Mouse (Mus musculus): ENCODE results near the gene Slc4a1. TPM values are rescaled to one million over a fixed set of nuclear protein-coding genes. Genes with fewer than 3 reads are reported as not detected.

Slc4a1 gene
- polyA plus RNA-seq, 1 experiment from 2014 or later = 1,144 TPM

DNA sequence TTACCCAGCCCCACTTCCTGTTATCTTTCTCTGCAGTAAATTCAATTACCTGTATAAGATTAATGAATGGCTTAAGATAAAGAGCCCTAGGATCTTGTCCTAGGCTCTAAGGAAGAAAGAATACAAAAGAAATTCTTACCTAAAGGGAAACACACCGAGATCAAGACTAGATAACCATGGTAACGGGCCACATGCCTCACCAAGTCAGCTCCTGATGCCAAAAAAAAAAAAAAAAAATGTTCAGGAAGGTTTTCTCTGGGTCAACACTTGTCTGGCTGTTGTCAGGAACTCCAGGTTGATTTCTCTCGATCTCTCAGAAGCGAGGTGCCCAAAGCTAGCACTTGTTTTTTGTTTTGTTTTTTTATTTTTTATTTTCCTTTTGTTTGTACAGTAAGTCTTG, 32.0 kb downstream of the Slc4a1 start:
- ATAC-seq (ENCODE audit: low read depth) = no peak
- Histone ChIP-seq H3K4me1 (ENCODE audit: control insufficient read depth, low read depth, low read length) (no peaks in the 10 kb centered on the region), H3K4me2 (ENCODE audit: low read depth, low read length) (no peak overlapping the region), H3K27me3 (ENCODE audit: control insufficient read depth, insufficient read depth, low read depth, low read length) (peaks cover 2% of the 10 kb centered on the region; the same call in 1 of the 2 replicates), H3K36me3 (ENCODE audit: control insufficient read depth, insufficient read depth) (no peaks in the 10 kb centered on the region), H3K4me3 (ENCODE audit: low read depth, low read length) (no peak overlapping the region), H3K9me3 (replicated peaks; ENCODE audit: control insufficient read depth, low read length) (no peaks in the 10 kb centered on the region), H3K27ac (ENCODE audit: low read length) (no peak overlapping the region), H3K9ac (ENCODE audit: low read depth, low read length) (no peak overlapping the region)
- WGBS (ENCODE audit: insufficient replicate concordance) = 56% methylated on average over 4 of the region's 4 CpGs

DNA sequence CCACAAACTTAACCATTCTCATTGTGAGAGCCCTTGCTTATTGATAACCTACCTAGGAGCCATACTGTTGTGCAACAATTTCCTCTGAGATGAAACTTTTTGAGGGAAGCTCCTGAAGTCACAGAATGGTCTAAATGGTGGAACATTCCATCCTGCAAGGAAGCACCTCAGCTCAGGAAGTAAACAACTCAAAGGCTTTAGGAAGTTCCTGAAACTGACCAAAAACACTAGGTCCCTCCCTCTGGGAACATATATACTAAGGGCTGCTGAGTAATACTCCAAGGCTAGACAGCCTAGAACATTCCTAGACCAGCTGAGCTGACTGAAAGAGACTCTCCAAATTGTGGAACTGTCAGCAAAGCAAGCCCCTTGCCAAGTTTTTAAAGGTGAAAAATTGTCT, 32.9 kb downstream of the Slc4a1 start:
- H3K4me3 ChIP-seq (ENCODE audit: low read depth, low read length) = no peak overlapping the region
- no peak overlapping the region for H3K4me2 ChIP-seq (ENCODE audit: low read depth, low read length)
- H3K27ac ChIP-seq (ENCODE audit: low read length) = no peak overlapping the region
- H3K27me3 ChIP-seq (ENCODE audit: control insufficient read depth, insufficient read depth, low read depth, low read length) = peaks cover 2% of the 10 kb centered on the region; the same call in 1 of the 2 replicates
- H3K9me3 ChIP-seq (replicated peaks; ENCODE audit: control insufficient read depth, low read length) = no peaks in the 10 kb centered on the region
- no peak overlapping the region for H3K9ac ChIP-seq (ENCODE audit: low read depth, low read length)
- ATAC-seq (ENCODE audit: low read depth) = no peak
- no peaks in the 10 kb centered on the region for H3K36me3 ChIP-seq (ENCODE audit: control insufficient read depth, insufficient read depth)
- H3K4me1 ChIP-seq (ENCODE audit: control insufficient read depth, low read depth, low read length) = no peaks in the 10 kb centered on the region

DNA sequence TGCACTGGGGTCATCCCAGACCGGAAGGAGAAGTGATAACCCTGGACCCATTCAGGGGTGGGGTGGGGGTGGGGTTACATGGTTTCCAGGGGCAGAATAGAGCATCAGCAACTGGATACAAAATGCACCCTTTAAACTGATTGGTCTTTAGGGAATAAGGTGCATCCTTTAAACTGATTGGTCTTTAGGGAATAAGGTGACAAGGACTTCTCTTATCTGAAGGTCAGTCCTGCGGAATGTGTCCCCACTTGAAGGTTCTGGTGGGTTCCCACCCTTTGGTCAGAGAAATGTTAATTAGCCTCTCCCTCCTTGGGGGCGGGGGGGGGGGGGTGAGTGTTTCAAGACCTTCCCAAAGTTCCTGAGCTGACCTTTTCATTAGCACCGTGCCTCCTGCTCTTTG, 34.2 kb downstream of the Slc4a1 start:
- no peak for ATAC-seq (ENCODE audit: low read depth)
- peaks cover 2% of the 10 kb centered on the region; the same call in 1 of the 2 replicates for H3K27me3 ChIP-seq (ENCODE audit: control insufficient read depth, insufficient read depth, low read depth, low read length)

DNA sequence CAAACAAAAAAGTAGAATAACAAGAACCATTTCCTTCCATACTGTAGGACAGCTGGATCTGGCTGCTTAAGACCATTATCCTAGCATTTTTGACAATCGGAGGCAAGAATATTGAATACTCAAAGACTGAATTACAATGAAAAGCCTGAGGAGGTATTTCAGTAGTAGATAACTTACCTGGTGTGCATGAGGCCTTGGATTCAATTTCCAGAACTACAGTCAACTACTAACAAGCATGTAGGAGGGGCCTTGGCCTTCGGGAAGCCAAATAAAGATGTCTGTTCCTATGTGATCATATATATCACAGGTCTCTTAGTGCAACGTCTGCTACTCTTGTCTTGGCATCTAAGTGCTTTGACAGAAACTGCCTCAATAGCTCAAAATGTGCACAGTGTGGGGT, 36.0 kb downstream of the Slc4a1 start:
- peaks cover 2% of the 10 kb centered on the region; the same call in 1 of the 2 replicates for H3K27me3 ChIP-seq (ENCODE audit: control insufficient read depth, insufficient read depth, low read depth, low read length)
- ATAC-seq (ENCODE audit: low read depth) = no peak
- H3K36me3 ChIP-seq (ENCODE audit: control insufficient read depth, insufficient read depth) = no peaks in the 10 kb centered on the region
- 59% methylated on average over 3 of the region's 3 CpGs for WGBS (ENCODE audit: insufficient replicate concordance)
- H3K4me3 ChIP-seq (ENCODE audit: low read depth, low read length) = no peak overlapping the region
- no peak overlapping the region for H3K4me2 ChIP-seq (ENCODE audit: low read depth, low read length)
- H3K9ac ChIP-seq (ENCODE audit: low read depth, low read length) = no peak overlapping the region
- no peak overlapping the region for H3K27ac ChIP-seq (ENCODE audit: low read length)
- no peaks in the 10 kb centered on the region for H3K4me1 ChIP-seq (ENCODE audit: control insufficient read depth, low read depth, low read length)
- H3K9me3 ChIP-seq (replicated peaks; ENCODE audit: control insufficient read depth, low read length) = no peaks in the 10 kb centered on the region

More for the DNA sequence above, 34.2 kb downstream of the Slc4a1 start:
- no peak overlapping the region for H3K4me3 ChIP-seq (ENCODE audit: low read depth, low read length)
- 50% methylated on average over 4 of the region's 4 CpGs for WGBS (ENCODE audit: insufficient replicate concordance)
- no peak overlapping the region for H3K4me2 ChIP-seq (ENCODE audit: low read depth, low read length)
- H3K27ac ChIP-seq (ENCODE audit: low read length) = no peak overlapping the region
- no peak overlapping the region for H3K9ac ChIP-seq (ENCODE audit: low read depth, low read length)
- no peaks in the 10 kb centered on the region for H3K4me1 ChIP-seq (ENCODE audit: control insufficient read depth, low read depth, low read length)
- no peaks in the 10 kb centered on the region for H3K9me3 ChIP-seq (replicated peaks; ENCODE audit: control insufficient read depth, low read length)
- H3K36me3 ChIP-seq (ENCODE audit: control insufficient read depth, insufficient read depth) = no peaks in the 10 kb centered on the region

DNA sequence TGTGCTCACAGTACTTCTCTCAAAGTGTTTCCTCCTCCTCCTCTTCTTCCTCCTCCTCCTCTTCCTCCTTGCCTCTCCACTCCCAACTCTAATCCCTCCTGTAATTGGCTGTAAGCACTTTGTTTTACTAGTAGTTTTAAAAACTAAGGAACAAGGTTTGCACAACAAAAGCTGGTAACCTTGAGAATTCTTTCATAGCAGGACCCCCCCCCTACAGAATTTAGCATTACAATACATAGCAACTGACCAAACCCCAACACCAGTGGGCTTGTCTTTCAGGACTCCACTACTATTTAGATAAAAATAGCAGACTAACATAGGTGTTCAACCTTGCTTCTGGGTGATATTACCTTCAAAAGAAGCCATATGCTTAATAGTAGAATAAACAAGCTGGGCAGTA, 36.5 kb downstream of the Slc4a1 start:
- Histone ChIP-seq H3K27ac (ENCODE audit: low read length) (no peak overlapping the region), H3K36me3 (ENCODE audit: control insufficient read depth, insufficient read depth) (no peaks in the 10 kb centered on the region), H3K4me1 (ENCODE audit: control insufficient read depth, low read depth, low read length) (no peaks in the 10 kb centered on the region), H3K9me3 (replicated peaks; ENCODE audit: control insufficient read depth, low read length) (no peaks in the 10 kb centered on the region), H3K9ac (ENCODE audit: low read depth, low read length) (no peak overlapping the region), H3K4me3 (ENCODE audit: low read depth, low read length) (no peak overlapping the region), H3K4me2 (ENCODE audit: low read depth, low read length) (no peak overlapping the region), H3K27me3 (ENCODE audit: control insufficient read depth, insufficient read depth, low read depth, low read length) (peaks cover 2% of the 10 kb centered on the region)
- ATAC-seq (ENCODE audit: low read depth) = no peak

DNA sequence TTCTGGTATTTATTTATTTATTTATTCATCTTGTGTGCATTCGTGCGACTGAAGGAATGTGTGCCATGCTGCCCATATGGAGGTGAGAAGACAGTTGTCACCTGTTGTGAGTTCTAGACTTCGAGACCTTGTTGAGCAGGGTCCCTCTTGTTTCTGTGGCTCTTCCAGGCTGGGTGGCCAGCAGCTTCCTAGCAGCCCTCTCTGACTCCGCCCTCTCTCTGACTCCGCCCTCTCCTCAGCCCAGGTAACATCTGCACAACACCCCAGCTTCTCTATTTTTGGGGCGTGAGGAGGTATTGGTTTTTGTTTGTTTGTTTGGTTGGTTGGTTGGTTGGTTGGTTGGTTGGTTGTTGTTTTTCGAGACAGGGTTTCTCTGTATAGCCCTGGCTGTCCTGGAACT, 38.2 kb downstream of the Slc4a1 start:
- peaks cover 10% of the 10 kb centered on the region for H3K27me3 ChIP-seq (ENCODE audit: control insufficient read depth, insufficient read depth, low read depth, low read length)
- H3K9me3 ChIP-seq (replicated peaks; ENCODE audit: control insufficient read depth, low read length) = no peaks in the 10 kb centered on the region
- no peak overlapping the region for H3K4me3 ChIP-seq (ENCODE audit: low read depth, low read length)
- no peaks in the 10 kb centered on the region for H3K36me3 ChIP-seq (ENCODE audit: control insufficient read depth, insufficient read depth)
- no peaks in the 10 kb centered on the region for H3K4me1 ChIP-seq (ENCODE audit: control insufficient read depth, low read depth, low read length)
- 63% methylated on average over 7 of the region's 7 CpGs for WGBS (ENCODE audit: insufficient replicate concordance)
- no peak overlapping the region for H3K9ac ChIP-seq (ENCODE audit: low read depth, low read length)
- H3K4me2 ChIP-seq (ENCODE audit: low read depth, low read length) = no peak overlapping the region
- no peak for ATAC-seq (ENCODE audit: low read depth)
- no peak overlapping the region for H3K27ac ChIP-seq (ENCODE audit: low read length)

DNA sequence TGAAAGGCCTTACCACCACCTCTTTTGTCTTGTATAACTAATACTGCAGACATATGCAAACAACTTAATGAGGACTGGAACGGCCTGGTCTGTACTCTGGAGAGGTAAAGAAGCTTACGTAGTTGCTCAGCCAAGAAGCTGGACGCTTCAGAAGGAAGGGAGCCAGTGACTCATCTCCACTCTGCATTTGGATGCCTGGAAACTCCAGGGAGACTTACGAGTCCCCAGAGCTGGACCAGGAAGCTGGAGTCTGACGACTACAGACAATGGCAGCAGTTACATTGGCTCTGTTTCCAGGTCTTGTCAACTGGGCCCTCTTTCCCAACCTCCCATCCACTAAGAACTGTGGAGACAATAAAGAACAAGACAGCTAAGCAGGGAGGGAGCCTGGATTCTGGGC, 38.8 kb downstream of the Slc4a1 start:
- Histone ChIP-seq H3K36me3 (ENCODE audit: control insufficient read depth, insufficient read depth) (no peaks in the 10 kb centered on the region), H3K9ac (ENCODE audit: low read depth, low read length) (no peak overlapping the region), H3K27ac (ENCODE audit: low read length) (no peak overlapping the region), H3K4me3 (ENCODE audit: low read depth, low read length) (no peak overlapping the region), H3K4me2 (ENCODE audit: low read depth, low read length) (no peak overlapping the region), H3K9me3 (replicated peaks; ENCODE audit: control insufficient read depth, low read length) (no peaks in the 10 kb centered on the region), H3K4me1 (ENCODE audit: control insufficient read depth, low read depth, low read length) (no peaks in the 10 kb centered on the region), H3K27me3 (ENCODE audit: control insufficient read depth, insufficient read depth, low read depth, low read length) (peaks cover 11% of the 10 kb centered on the region)
- 54% methylated on average over 5 of the region's 5 CpGs for WGBS (ENCODE audit: insufficient replicate concordance)
- ATAC-seq (ENCODE audit: low read depth) = no peak

DNA sequence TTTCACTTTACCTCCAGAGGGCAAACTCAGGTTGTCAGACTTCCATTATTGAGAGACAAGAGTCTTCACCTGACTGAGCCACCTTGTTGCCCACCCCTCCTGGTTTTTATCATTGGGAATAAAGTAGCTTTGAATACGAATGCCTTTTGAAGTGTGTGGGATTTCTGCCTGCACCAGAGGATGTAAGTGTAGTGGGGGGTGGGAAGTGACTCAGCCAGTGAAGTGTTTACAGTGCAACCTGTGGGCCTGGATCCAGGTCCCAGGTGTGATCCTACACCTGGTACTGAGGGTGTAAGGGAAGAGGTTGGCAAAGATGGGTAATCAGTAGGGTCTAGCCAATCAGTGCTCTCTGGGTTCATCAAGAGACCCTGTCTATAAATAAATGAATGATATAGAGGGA, 42.5 kb downstream of the Slc4a1 start:
- WGBS (ENCODE audit: insufficient replicate concordance) = 59% methylated on average over 1 of the region's 1 CpGs

DNA sequence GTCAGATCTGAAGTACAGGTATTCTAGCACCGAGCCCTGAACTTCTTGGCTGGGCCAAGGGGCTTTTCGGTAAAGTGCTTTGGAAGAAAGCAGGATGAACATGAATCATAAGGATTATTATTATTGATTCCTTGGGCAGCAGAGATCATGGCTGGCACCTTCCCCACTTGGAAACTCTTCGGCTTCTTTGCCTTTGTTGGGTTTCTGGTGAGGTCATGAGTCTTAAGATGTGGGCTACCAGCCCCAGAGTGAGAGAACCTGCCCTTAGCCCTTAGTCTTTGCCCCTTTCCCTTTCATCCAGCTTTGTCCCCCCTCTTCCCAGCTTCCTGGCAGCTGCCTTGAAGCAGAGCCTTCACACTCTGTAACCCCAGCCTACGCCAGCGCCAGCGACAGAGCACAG, 44.1 kb downstream of the Slc4a1 start:
- Histone ChIP-seq H3K4me2 (ENCODE audit: low read depth, low read length) (no peak overlapping the region), H3K4me1 (ENCODE audit: control insufficient read depth, low read depth, low read length) (peaks cover 13% of the 10 kb centered on the region), H3K27me3 (ENCODE audit: control insufficient read depth, insufficient read depth, low read depth, low read length) (peaks cover 15% of the 10 kb centered on the region), H3K27ac (ENCODE audit: low read length) (no peak overlapping the region), H3K36me3 (ENCODE audit: control insufficient read depth, insufficient read depth) (no peaks in the 10 kb centered on the region), H3K9me3 (replicated peaks; ENCODE audit: control insufficient read depth, low read length) (no peaks in the 10 kb centered on the region), H3K9ac (ENCODE audit: low read depth, low read length) (no peak overlapping the region), H3K4me3 (ENCODE audit: low read depth, low read length) (no peak overlapping the region)
- 79% methylated on average over 6 of the region's 6 CpGs for WGBS (ENCODE audit: insufficient replicate concordance)
- no peak for ATAC-seq (ENCODE audit: low read depth)

More for the DNA sequence above, 42.5 kb downstream of the Slc4a1 start:
- peaks cover 13% of the 10 kb centered on the region for H3K4me1 ChIP-seq (ENCODE audit: control insufficient read depth, low read depth, low read length)
- H3K27ac ChIP-seq (ENCODE audit: low read length) = no peak overlapping the region
- H3K9ac ChIP-seq (ENCODE audit: low read depth, low read length) = no peak overlapping the region
- no peak for ATAC-seq (ENCODE audit: low read depth)
- H3K4me2 ChIP-seq (ENCODE audit: low read depth, low read length) = no peak overlapping the region
- peaks cover 15% of the 10 kb centered on the region for H3K27me3 ChIP-seq (ENCODE audit: control insufficient read depth, insufficient read depth, low read depth, low read length)
- no peak overlapping the region for H3K4me3 ChIP-seq (ENCODE audit: low read depth, low read length)
- H3K36me3 ChIP-seq (ENCODE audit: control insufficient read depth, insufficient read depth) = no peaks in the 10 kb centered on the region
- no peaks in the 10 kb centered on the region for H3K9me3 ChIP-seq (replicated peaks; ENCODE audit: control insufficient read depth, low read length)

DNA sequence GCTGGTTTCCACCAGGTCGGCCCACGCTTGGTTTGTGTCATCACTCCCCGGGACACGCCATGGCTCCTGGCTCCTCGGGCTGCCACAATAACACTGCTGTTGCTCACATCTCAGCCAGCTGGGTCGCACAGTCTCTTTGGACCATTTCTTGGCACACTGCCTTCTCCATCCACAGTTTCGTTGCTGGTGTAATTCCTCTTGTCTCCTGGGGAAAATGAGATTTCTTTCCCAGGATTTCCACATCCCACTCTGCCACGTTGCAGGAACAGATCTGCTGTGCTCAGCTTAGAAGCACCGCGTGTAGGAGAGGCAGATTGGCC, 45.4 kb downstream of the Slc4a1 start:
- Histone ChIP-seq H3K4me1 (ENCODE audit: control insufficient read depth, low read depth, low read length) (peaks cover 21% of the 10 kb centered on the region), H3K27ac (ENCODE audit: low read length) (peak overlapping the region; percentile 98), H3K4me2 (ENCODE audit: low read depth, low read length) (peak overlapping the region; percentile 100), H3K36me3 (ENCODE audit: control insufficient read depth, insufficient read depth) (no peaks in the 10 kb centered on the region; the same call in 1 of the 2 replicates), H3K9ac (ENCODE audit: low read depth, low read length) (peak overlapping the region; percentile 100), H3K9me3 (replicated peaks; ENCODE audit: control insufficient read depth, low read length) (no peaks in the 10 kb centered on the region), H3K4me3 (ENCODE audit: low read depth, low read length) (peak overlapping the region; percentile 99), H3K27me3 (ENCODE audit: control insufficient read depth, insufficient read depth, low read depth, low read length) (peaks cover 15% of the 10 kb centered on the region)
- WGBS (ENCODE audit: insufficient replicate concordance) = 33% methylated on average over 10 of the region's 10 CpGs
- no peak for ATAC-seq (ENCODE audit: low read depth)
